Mouse (Mus musculus) forebrain, embryonic 11.5 days (tissue): ENCODE measurements at regions not wholly inside any gene's neighbourhood (a gene's known extent, or its start where the extent isn't known, plus 50 kb on each side); places are given as distances from the start of the nearest gene placed in this dataset.

Source experiments
- ATAC-seq: fragments of 200-750 bp; cut with Nextera tagmentation; replicated peaks from 2 replicates; pipeline ENCODE4 v1.8.0; 2017; ENCODE audit warnings: moderate TSS enrichment; ENCODE audit not compliant: low FRiP score
- DNase-seq: peaks from one replicate; pipeline ENCODE4 v3.0.0-alpha.2; 2017; ENCODE audit warnings: low spot score
- H3K27ac ChIP-seq: fragments of 300-500 bp; sonication (generic); 2 replicates; pipeline ENCODE4 v1.5.1; 2014; ENCODE audit warnings: low read depth, low read length
- H3K27me3 ChIP-seq: fragments of 300-500 bp; sonication (generic); 2 replicates; pipeline ENCODE4 v1.6.1; 2014; ENCODE audit warnings: mild to moderate bottlenecking, low read length, mixed read lengths; ENCODE audit not compliant: control insufficient read depth, insufficient read depth
- H3K36me3 ChIP-seq: fragments of 300-500 bp; sonication (generic); 2 replicates; pipeline ENCODE4 v1.6.1; 2014; ENCODE audit warnings: mild to moderate bottlenecking, low read length, moderate library complexity, mixed read lengths; ENCODE audit not compliant: control insufficient read depth, insufficient read depth
- H3K4me1 ChIP-seq: fragments of 300-500 bp; sonication (generic); replicated peaks from 2 replicates; pipeline ENCODE4 v1.6.1; 2014; ENCODE audit warnings: low read length, mixed read lengths; ENCODE audit not compliant: control insufficient read depth, insufficient read depth
- H3K4me2 ChIP-seq: fragments of 300-500 bp; sonication (generic); 2 replicates; pipeline ENCODE4 v1.6.1; 2014; ENCODE audit warnings: low read depth, mild to moderate bottlenecking, low read length, moderate library complexity, mixed read lengths; ENCODE audit not compliant: severe bottlenecking
- H3K4me3 ChIP-seq: fragments of 300-500 bp; sonication (generic); 2 replicates; pipeline ENCODE4 v1.5.1; 2014; ENCODE audit warnings: low read depth, low read length
- H3K9ac ChIP-seq: fragments of 300-500 bp; sonication (generic); 2 replicates; pipeline ENCODE4 v1.6.1; 2014; ENCODE audit warnings: low read length
- H3K9me3 ChIP-seq: fragments of 300-500 bp; sonication (generic); 2 replicates; pipeline ENCODE4 v1.6.1; 2016; ENCODE audit warnings: low read length, mixed read lengths; ENCODE audit not compliant: control insufficient read depth
- WGBS: fragments of 180-500 bp; shearing (Covaris S2); extraction: QIAGEN DNeasy Blood & Tissue Kit; methylation state at CpG from one replicate; pipeline ENCODE4 v1.1.7; 2014; 5-methylcytosine and 5-hydroxymethylcytosine counted together

GRCm38 (mm10) chr8:109105693-109106092, 388.1 kb upstream of the Pmfbp1 start:
- Histone ChIP-seq H3K36me3 (no peaks in the 10 kb centered on the region), H3K4me1 (no peaks in the 10 kb centered on the region)
- WGBS, result 37% methylated on average over 6 of the region's 6 CpGs

GRCm38 (mm10) chr8:109106971-109107370, 386.9 kb upstream of the Pmfbp1 start:
- 61% methylated on average over 9 of the region's 9 CpGs for WGBS
- Histone ChIP-seq H3K4me2 (no peak overlapping the region), H3K4me3 (no peak overlapping the region), H3K27me3 (no peaks in the 10 kb centered on the region), H3K36me3 (no peaks in the 10 kb centered on the region), H3K9ac (no peak overlapping the region), H3K27ac (no peak overlapping the region), H3K4me1 (no peaks in the 10 kb centered on the region), H3K9me3 (no peaks in the 10 kb centered on the region)
- no peak for DNase-seq
- no peak for ATAC-seq

More at GRCm38 (mm10) chr8:109105693-109106092, 388.1 kb upstream of the Pmfbp1 start:
- Histone ChIP-seq H3K27ac (no peak overlapping the region), H3K9me3 (no peaks in the 10 kb centered on the region), H3K9ac (no peak overlapping the region), H3K4me3 (no peak overlapping the region), H3K27me3 (no peaks in the 10 kb centered on the region), H3K4me2 (no peak overlapping the region)
- no peak for ATAC-seq
- DNase-seq, result no peak

GRCm38 (mm10) chr8:109107762-109108161, 386.1 kb upstream of the Pmfbp1 start:
- 74% methylated on average over 12 of the region's 12 CpGs for WGBS
- Histone ChIP-seq H3K36me3 (no peaks in the 10 kb centered on the region), H3K4me2 (no peak overlapping the region), H3K9me3 (no peaks in the 10 kb centered on the region), H3K4me3 (no peak overlapping the region), H3K4me1 (no peaks in the 10 kb centered on the region), H3K9ac (no peak overlapping the region), H3K27me3 (no peaks in the 10 kb centered on the region), H3K27ac (no peak overlapping the region)
- DNase-seq, result no peak
- no peak for ATAC-seq

- H3K36me3 ChIP-seq, result no peaks in the 10 kb centered on the region
- H3K27ac ChIP-seq, result no peak overlapping the region
- no peaks in the 10 kb centered on the region for H3K27me3 ChIP-seq
- H3K4me2 ChIP-seq, result no peak overlapping the region
- H3K9ac ChIP-seq, result no peak overlapping the region
- no peaks in the 10 kb centered on the region for H3K9me3 ChIP-seq
- ATAC-seq (no peak), DNase-seq (no peak)
- 89% methylated on average over 4 of the region's 4 CpGs for WGBS
- H3K4me3 ChIP-seq, result no peak overlapping the region
- H3K4me1 ChIP-seq, result no peaks in the 10 kb centered on the region
Observed at GRCm38 (mm10) chr8:109109390-109109789, 384.4 kb upstream of the Pmfbp1 start.

GRCm38 (mm10) chr8:109121776-109122175, 372.1 kb upstream of the Pmfbp1 start:
- DNase-seq (peak; percentile 53), ATAC-seq (no peak; the same call in 1 of the 2 replicates)
- no peaks in the 10 kb centered on the region for H3K27me3 ChIP-seq
- H3K9ac ChIP-seq, result no peak overlapping the region
- H3K4me3 ChIP-seq, result no peak overlapping the region
- no peaks in the 10 kb centered on the region for H3K9me3 ChIP-seq
- 12% methylated on average over 6 of the region's 6 CpGs for WGBS
- no peak overlapping the region for H3K4me2 ChIP-seq
- no peaks in the 10 kb centered on the region for H3K36me3 ChIP-seq
- H3K27ac ChIP-seq, result no peak overlapping the region
- peaks cover 5% of the 10 kb centered on the region; the same call in 1 of the 2 replicates for H3K4me1 ChIP-seq

GRCm38 (mm10) chr8:109142495-109143158, 351.2 kb upstream of the Pmfbp1 start:
- no peaks in the 10 kb centered on the region for H3K9me3 ChIP-seq
- no peaks in the 10 kb centered on the region for H3K4me1 ChIP-seq
- H3K27ac ChIP-seq, result no peak overlapping the region
- H3K9ac ChIP-seq, result no peak overlapping the region
- no peak overlapping the region for H3K4me3 ChIP-seq
- ATAC-seq, result no peak
- H3K27me3 ChIP-seq, result no peaks in the 10 kb centered on the region
- no peak overlapping the region for H3K4me2 ChIP-seq
- WGBS, result 92% methylated on average over 8 of the region's 8 CpGs
- DNase-seq, result no peak
- H3K36me3 ChIP-seq, result no peaks in the 10 kb centered on the region

- Histone ChIP-seq H3K9me3 (no peaks in the 10 kb centered on the region; the same call in 1 of the 2 replicates), H3K27ac (no peak overlapping the region), H3K4me3 (no peak overlapping the region), H3K27me3 (no peaks in the 10 kb centered on the region), H3K9ac (no peak overlapping the region), H3K4me1 (no peaks in the 10 kb centered on the region), H3K36me3 (no peaks in the 10 kb centered on the region), H3K4me2 (no peak overlapping the region)
- DNase-seq (no peak), ATAC-seq (no peak)
- WGBS, result 82% methylated on average over 4 of the region's 4 CpGs
Observed at GRCm38 (mm10) chr8:109151711-109152110, 342.1 kb upstream of the Pmfbp1 start.

GRCm38 (mm10) chr8:109155489-109155888, 338.3 kb upstream of the Pmfbp1 start:
- Histone ChIP-seq H3K9ac (no peak overlapping the region), H3K9me3 (no peaks in the 10 kb centered on the region; the same call in 1 of the 2 replicates), H3K27me3 (no peaks in the 10 kb centered on the region), H3K4me3 (no peak overlapping the region), H3K27ac (no peak overlapping the region), H3K36me3 (no peaks in the 10 kb centered on the region), H3K4me1 (no peaks in the 10 kb centered on the region), H3K4me2 (no peak overlapping the region)
- ATAC-seq (no peak), DNase-seq (no peak)
- WGBS, result 83% methylated on average over 11 of the region's 11 CpGs

- no peak for DNase-seq
- Histone ChIP-seq H3K9me3 (no peaks in the 10 kb centered on the region), H3K4me1 (no peaks in the 10 kb centered on the region), H3K4me2 (no peak overlapping the region), H3K36me3 (no peaks in the 10 kb centered on the region), H3K9ac (no peak overlapping the region), H3K4me3 (no peak overlapping the region), H3K27me3 (no peaks in the 10 kb centered on the region), H3K27ac (no peak overlapping the region)
- no peak for ATAC-seq
- 93% methylated on average over 8 of the region's 8 CpGs for WGBS
Observed at GRCm38 (mm10) chr8:109156016-109156415, 337.8 kb upstream of the Pmfbp1 start.
